Mouse (Mus musculus): Measurements from ENCODE around the gene Dpm3.

- no peak for TF ChIP-seq CTCF (IDR thresholded peaks at IDR 0.05; ENCODE audit: extremely low read depth, insufficient read depth, insufficient read length, insufficient replicate concordance)
- TF ChIP-seq POLR2A (IDR thresholded peaks at IDR 0.05; ENCODE audit: low read depth, low read length): no peak
Measured at GRCm38 (mm10) chr3:89226361-89226760, 32.8 kb upstream of the Dpm3 start.

Data from spleen, adult 2 months (tissue).